Mouse (Mus musculus): ENCODE results near the gene Rab30. TPM values are rescaled to one million over a fixed set of nuclear protein-coding genes. Genes with fewer than 3 reads are reported as not detected.

Rab30 gene
- total RNA-seq, 2 experiments from 2014 or later, result 6.5 to 7.7 TPM

DNA sequence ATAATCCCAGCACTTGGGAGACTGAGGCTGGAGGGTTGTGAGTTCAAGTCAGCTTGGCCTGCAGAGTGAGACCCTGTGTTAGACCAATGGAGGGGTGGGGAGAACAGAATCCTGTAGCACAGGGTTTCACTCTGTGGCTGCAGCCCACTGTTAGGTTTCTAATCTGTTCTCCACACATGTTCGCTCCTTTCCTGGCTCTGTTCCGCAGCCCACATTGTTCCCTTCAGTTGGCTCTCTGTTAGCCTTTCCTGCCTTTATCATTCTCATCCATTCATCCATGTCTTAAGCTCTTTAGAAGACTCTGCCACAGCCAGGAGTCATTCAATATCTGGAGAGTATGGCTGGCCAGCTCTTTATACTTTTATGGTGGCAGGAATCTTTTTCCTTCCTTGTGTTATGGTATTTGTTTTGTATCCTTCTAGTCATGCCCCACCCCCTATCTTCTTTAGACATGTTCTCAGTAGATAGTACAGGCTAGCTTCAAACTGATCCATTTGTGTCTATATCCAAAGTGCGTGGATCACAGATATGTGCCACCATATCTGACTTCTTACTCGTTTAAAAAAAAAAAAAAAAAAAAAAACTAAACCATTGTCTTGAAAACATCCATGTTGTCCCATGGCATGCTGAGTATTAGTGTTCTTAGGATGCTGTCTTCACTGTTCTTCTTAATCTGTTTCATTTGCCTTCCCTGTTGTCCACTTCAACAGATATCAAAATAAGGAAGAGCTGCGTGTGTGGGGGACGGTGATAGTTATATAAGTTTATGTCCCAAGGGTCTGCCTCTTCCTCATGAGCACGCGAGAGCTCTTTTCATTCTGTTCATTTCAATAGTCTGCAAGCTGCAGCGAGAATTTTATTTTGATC lies 142.7 kb downstream of the Rab30 start:
- intact Hi-C loops (cut with DNase I), result no loop called here

DNA sequence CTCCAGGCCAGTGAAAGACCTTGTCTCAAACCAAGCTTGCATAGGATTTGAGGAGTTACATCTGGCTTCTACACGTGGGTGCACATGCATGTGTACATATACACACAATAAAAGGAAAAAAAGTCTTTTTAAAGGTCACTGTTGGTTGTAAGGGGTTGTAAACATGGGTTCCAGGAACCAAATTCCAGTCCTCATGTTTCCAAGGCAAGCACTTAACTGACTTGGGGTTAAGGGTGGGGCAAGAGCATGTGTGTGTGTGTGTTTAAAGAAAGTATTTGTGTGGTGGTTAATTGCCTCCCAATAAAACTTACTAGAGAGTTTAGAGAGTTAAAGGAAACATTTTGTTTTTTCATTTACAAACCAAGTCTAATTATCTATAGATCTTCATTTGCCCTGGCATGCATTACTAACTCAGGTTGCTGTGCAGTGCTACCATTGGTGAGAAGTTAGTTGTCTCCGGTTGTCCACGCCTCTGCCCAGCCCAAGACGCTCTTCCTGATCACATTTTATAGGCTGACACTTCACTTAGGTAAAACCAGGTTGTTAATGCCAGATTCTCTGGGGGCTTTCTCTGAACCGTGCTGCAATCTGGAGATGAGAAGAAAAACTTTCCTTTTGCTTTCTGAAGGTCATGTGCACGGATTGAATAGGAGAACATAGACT lies 143.7 kb downstream of the Rab30 start:
- Histone ChIP-seq H3K4me3 (no peak overlapping the region), H3K27ac (no peak overlapping the region)
- no peak for DNase-seq
- intact Hi-C loops (cut with DNase I), result no loop called here
- no peak for TF ChIP-seq CTCF (IDR thresholded peaks at IDR 0.05)

More for the DNA sequence above, 142.7 kb downstream of the Rab30 start:
- Histone ChIP-seq H3K4me3 (no peak overlapping the region), H3K27ac (no peak overlapping the region)
- DNase-seq, result no peak
- TF ChIP-seq CTCF (IDR thresholded peaks at IDR 0.05), result no peak

DNA sequence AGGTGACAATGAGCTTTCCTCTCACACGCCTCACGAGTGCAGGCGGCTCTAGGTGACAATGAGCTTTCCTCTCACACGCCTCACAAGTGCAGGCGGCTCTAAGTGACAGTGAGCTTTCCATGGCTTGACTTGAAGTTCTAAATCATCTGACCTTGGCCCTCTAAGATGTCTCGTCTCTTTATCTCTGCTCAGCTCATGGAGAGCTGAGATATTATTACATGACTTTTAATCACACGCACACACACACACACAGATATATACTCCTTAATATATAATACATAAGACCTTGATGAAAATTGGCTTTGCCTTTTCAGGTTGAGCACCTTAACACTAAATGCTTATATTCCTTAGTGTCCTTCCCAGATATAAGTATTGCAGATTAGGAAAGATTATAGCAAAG lies 145.4 kb downstream of the Rab30 start:
- DNase-seq, result no peak
- Histone ChIP-seq H3K27ac (0 out of 2 replicates have a peak overlapping the region, but pooled peaks have one; percentile 5), H3K4me3 (no peak overlapping the region)
- intact Hi-C loops (cut with DNase I), result no loop called here
- no peak for TF ChIP-seq CTCF (IDR thresholded peaks at IDR 0.05)

GRCm38 (mm10) chr7:92887230-92887629 lies 145.8 kb downstream of the Rab30 start:
- Histone ChIP-seq H3K27ac (no peak overlapping the region), H3K4me3 (no peak overlapping the region)
- DNase-seq, result no peak
- intact Hi-C loops (cut with DNase I), result no loop called here
- TF ChIP-seq CTCF (IDR thresholded peaks at IDR 0.05), result no peak

DNA sequence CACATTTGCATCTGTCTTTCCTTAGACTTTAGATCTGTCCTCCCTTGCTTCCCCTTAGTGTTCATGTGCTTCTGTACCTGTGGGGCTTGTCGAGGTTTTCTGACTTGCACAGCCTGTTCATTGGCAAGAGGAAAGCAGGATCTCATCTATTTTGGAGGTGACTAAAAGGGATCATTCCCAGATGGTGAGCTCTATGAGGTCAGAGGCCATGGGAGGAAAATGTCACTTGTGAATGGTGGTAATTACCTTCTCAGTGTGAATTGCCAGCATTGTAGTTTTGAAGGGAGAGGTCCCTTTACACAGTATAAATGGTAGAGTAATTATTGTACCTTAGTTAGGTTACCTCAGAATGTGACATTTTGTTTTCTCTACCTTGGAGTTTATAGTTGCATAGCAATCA lies 148.8 kb downstream of the Rab30 start:
- intact Hi-C loops (cut with DNase I), result no loop called here
- no peak overlapping the region for H3K4me3 ChIP-seq
- DNase-seq, result no peak
- TF ChIP-seq CTCF (IDR thresholded peaks at IDR 0.05), result no peak
- H3K27ac ChIP-seq, result no peak overlapping the region

- no peak for TF ChIP-seq CTCF (IDR thresholded peaks at IDR 0.05)
- DNase-seq, result no peak
- intact Hi-C loops (cut with DNase I), result no loop called here
- Histone ChIP-seq H3K4me3 (no peak overlapping the region), H3K27ac (no peak overlapping the region)
These were observed 149.3 kb downstream of the Rab30 start for GRCm38 (mm10) chr7:92890618-92891230.

DNA sequence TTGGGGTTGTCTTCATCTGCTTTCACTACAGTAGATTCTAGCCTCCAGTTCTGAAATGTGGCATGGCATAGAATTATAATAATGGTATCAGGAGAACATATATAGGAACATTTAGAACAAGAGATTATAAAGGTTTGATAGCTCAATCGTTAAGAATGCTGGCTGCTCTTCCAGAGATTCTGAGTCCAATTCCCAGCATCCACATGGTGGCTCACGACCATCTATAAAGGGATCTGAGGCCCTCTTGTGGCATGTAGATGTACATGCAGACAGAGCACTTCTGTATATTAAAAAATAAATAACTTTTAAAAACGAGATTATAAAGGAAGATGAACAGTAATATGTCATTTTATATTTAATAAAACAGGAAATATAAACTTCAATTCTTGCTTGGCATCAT lies 152.1 kb downstream of the Rab30 start:
- Histone ChIP-seq H3K27ac (no peak overlapping the region), H3K4me3 (no peak overlapping the region)
- peak; percentile 60 for TF ChIP-seq CTCF (IDR thresholded peaks at IDR 0.05)
- DNase-seq, result no peak
- intact Hi-C loops (cut with DNase I), result no loop called here

Other genes with a start within 250 kb of the Rab30 start
- gene Ccdc90b, start 180.5 kb upstream of the Rab30 start, total RNA-seq (2021), result 10 to 100 TPM; 17.2 to 23.9 TPM
- under 1 TPM; 0.31 to 0.39 TPM for gene Ankrd42, start 104.5 kb upstream of the Rab30 start, total RNA-seq (2021)
- 10 to 100 TPM; 19.2 to 25.9 TPM for gene Pcf11, start 71.7 kb upstream of the Rab30 start, total RNA-seq (2021)
- gene Ddias, start 132.6 kb downstream of the Rab30 start, total RNA-seq (2021), result under 1 TPM in 1 of 2 experiments, not detected in 1; 0.06 TPM
- gene Prcp, start 132.9 kb downstream of the Rab30 start, total RNA-seq (2021), result 1 to 10 TPM; 2.9 to 3.5 TPM

Data from gastrocnemius, adult 2 months (tissue).